Mouse (Mus musculus) kidney, postnatal 0 days (tissue): ENCODE measurements around the gene Kifc1. TPM values are rescaled to one million over a fixed set of nuclear protein-coding genes. Genes with fewer than 3 reads are reported as not detected.
"Not testable (repeated sequence)": the region's sequence is repeated elsewhere in the genome, so short reads cannot be mapped to it uniquely, and the experiment has no call there.

Source experiments
- ATAC-seq: fragments of 200-750 bp; cut with Nextera tagmentation; replicated peaks from 2 replicates; pipeline ENCODE4 v1.8.0; 2017; ENCODE audit warnings: low read depth, moderate number of reproducible peaks, moderate TSS enrichment, moderate library complexity; ENCODE audit not compliant: low FRiP score
- DNase-seq: peaks from one replicate; pipeline ENCODE4 v3.0.0-alpha.2; 2016; ENCODE audit warnings: low spot score
- H3K27ac ChIP-seq: fragments of 300-500 bp; sonication (generic); 2 replicates; pipeline ENCODE4 v1.5.1; 2014; ENCODE audit warnings: mild to moderate bottlenecking
- H3K27me3 ChIP-seq: fragments of 300-500 bp; sonication (generic); 2 replicates; pipeline ENCODE4 v1.6.1; 2014; ENCODE audit warnings: low read length, mixed read lengths; ENCODE audit not compliant: insufficient read depth
- H3K36me3 ChIP-seq: fragments of 300-500 bp; sonication (generic); 2 replicates; pipeline ENCODE4 v1.6.1; 2014; ENCODE audit warnings: low read length, mixed read lengths; ENCODE audit not compliant: insufficient read depth
- H3K4me1 ChIP-seq: fragments of 300-500 bp; sonication (generic); replicated peaks from 2 replicates; pipeline ENCODE4 v1.6.1; 2014; ENCODE audit warnings: antibody characterized with exemption, low read length, mixed read lengths; ENCODE audit not compliant: insufficient read depth
- H3K4me2 ChIP-seq: fragments of 300-500 bp; sonication (generic); 2 replicates; pipeline ENCODE4 v1.6.1; 2014; ENCODE audit warnings: mild to moderate bottlenecking, low read length, moderate library complexity, mixed read lengths
- H3K4me3 ChIP-seq: fragments of 300-500 bp; sonication (generic); replicated peaks from 2 replicates; pipeline ENCODE4 v1.5.1; 2014; ENCODE audit warnings: low read depth, low read length
- H3K9ac ChIP-seq: fragments of 300-500 bp; sonication (generic); 2 replicates; pipeline ENCODE4 v1.6.1; 2014; ENCODE audit warnings: low read depth, low read length
- H3K9me3 ChIP-seq: fragments of 300-500 bp; sonication (generic); replicated peaks from 2 replicates; pipeline ENCODE4 v1.6.1; 2016; ENCODE audit warnings: low read length, inconsistent platforms, mixed read lengths
- CTCF ChIP-seq: IDR thresholded peaks from 2 replicates; pipeline ENCODE4 v1.5.1; 2016; ENCODE audit warnings: antibody characterized with exemption, low read depth, mild to moderate bottlenecking, moderate library complexity
- WGBS: fragments of 180-500 bp; shearing (Covaris S2); extraction: QIAGEN DNeasy Blood & Tissue Kit; methylation state at CpG from one replicate; pipeline ENCODE4 v1.1.7; 2014; 5-methylcytosine and 5-hydroxymethylcytosine counted together
- polyA plus RNA-seq: library from polyadenylated mRNA; unstranded; fragments of >200 nt; fragmentation: Nextera tagmentation; extraction: Ambion mirVana; gene quantifications from 2 replicates; pipeline ENCODE4 v1.2.1, GENCODE M21; 2015

Gene Kifc1
- polyA plus RNA-seq, 1 experiment from 2014 or later, result 3.4 TPM

- H3K9ac ChIP-seq, H3K4me3 ChIP-seq, ATAC-seq, H3K4me2 ChIP-seq, H3K27me3 ChIP-seq, H3K36me3 ChIP-seq, H3K27ac ChIP-seq, H3K9me3 ChIP-seq, H3K4me1 ChIP-seq: not testable (repeated sequence)
- TF ChIP-seq CTCF, result peak; percentile 44; the same call in 1 of the 2 replicates
- peak; percentile 15 for DNase-seq
- 83% methylated on average over 5 of the region's 5 CpGs for WGBS
These were observed 14.7 kb downstream of the Kifc1 start for GRCm38 (mm10) chr17:33875797-33876196.

GRCm38 (mm10) chr17:33874411-33874810, 16.1 kb downstream of the Kifc1 start:
- no peak overlapping the region for H3K27ac ChIP-seq
- DNase-seq (no peak), ATAC-seq (no peak)
- H3K4me1 ChIP-seq, result no peaks in the 10 kb centered on the region
- H3K36me3 ChIP-seq, result 0 out of 2 replicates have a peak, but pooled peaks cover 3% of the 10 kb centered on the region
- 89% methylated on average over 8 of the region's 11 CpGs for WGBS
- no peaks in the 10 kb centered on the region for H3K9me3 ChIP-seq
- H3K4me2 ChIP-seq, result no peak overlapping the region
- no peak overlapping the region for H3K9ac ChIP-seq
- H3K27me3 ChIP-seq, result no peaks in the 10 kb centered on the region
- no peak for TF ChIP-seq CTCF
- no peak overlapping the region for H3K4me3 ChIP-seq

- H3K4me2 ChIP-seq, DNase-seq, H3K27me3 ChIP-seq, H3K9me3 ChIP-seq, H3K9ac ChIP-seq, ATAC-seq, H3K27ac ChIP-seq, H3K4me1 ChIP-seq, H3K36me3 ChIP-seq, H3K4me3 ChIP-seq: not testable (repeated sequence)
- 79% methylated on average over 4 of the region's 12 CpGs for WGBS
These were observed 16.9 kb downstream of the Kifc1 start, which contains the start of gene Gm7029 for GRCm38 (mm10) chr17:33873537-33873936. TSS of gene Gm7029 (plus strand) at chr17:33873837.

DNA sequence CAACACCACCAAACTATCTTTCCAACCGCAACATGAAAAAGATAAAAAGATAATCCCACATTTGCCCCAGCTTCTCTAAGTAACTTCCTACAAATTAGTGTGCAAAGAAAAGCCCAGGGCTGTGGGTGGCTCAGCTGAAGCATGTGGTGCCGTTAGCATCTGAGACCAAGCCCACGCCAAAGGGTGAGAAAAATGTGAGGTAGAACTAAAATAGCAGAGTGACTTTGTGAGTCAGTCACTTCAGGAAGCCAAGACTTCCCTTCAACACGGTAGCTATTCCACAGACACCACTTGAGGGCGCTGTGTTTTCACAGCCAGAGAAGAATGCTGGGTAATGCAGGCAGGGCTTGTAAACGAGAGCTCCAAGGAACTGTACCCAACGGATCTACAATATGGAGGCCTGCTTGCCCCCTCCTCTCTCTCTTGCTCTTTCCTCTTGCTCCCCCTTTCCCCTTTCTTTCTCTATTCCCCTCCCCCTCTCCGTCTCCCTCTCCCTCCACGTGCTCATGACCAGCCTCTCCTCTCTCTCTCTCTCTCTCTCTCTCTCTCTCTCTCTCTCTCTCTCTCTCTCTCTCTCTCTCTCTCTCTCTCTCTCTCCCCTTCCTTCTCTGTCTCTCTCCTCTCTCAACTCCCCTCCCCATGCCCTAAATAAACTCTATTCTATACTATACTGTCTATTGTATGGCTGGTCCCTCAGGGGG, 25.0 kb downstream of the Kifc1 start:
- 42% methylated on average over 9 of the region's 9 CpGs for WGBS
- H3K9ac ChIP-seq, result no peak overlapping the region
- H3K4me3 ChIP-seq, result no peak overlapping the region
- H3K9me3 ChIP-seq, result no peaks in the 10 kb centered on the region
- TF ChIP-seq CTCF, result peak; percentile 66
- no peak overlapping the region for H3K4me2 ChIP-seq
- H3K27ac ChIP-seq, result no peak overlapping the region
- no peaks in the 10 kb centered on the region for H3K4me1 ChIP-seq
- H3K27me3 ChIP-seq, result no peaks in the 10 kb centered on the region
- ATAC-seq (no peak), DNase-seq (peak; percentile 55)
- H3K36me3 ChIP-seq, result no peaks in the 10 kb centered on the region

DNA sequence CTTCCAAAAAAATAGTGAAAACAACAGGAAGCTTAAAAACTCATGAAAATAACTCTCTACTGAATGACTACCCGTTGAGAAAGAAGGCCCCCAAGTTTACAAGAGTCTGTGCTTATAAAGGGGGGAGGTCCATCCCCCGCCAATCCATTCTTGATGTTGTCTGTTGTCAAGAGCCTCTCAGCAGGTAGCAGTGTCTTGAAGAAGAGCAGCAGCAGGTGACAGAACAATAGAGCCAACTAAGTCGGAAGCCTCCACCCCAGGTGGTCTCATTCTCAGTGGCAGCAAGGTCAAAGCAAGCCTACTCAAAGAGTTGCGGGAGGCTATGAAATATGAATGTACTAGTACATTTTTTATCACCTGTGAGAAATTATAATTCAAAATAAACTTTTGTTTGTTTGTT, 32.6 kb downstream of the Kifc1 start:
- Histone ChIP-seq H3K9ac (no peak overlapping the region), H3K4me2 (no peak overlapping the region), H3K36me3 (no peaks in the 10 kb centered on the region), H3K27ac (no peak overlapping the region), H3K27me3 (no peaks in the 10 kb centered on the region), H3K4me1 (no peaks in the 10 kb centered on the region), H3K9me3 (no peaks in the 10 kb centered on the region), H3K4me3 (no peak overlapping the region)
- WGBS, result 82% methylated on average over 4 of the region's 4 CpGs
- no peak for TF ChIP-seq CTCF
- no peak for DNase-seq
- ATAC-seq, result no peak

- no peaks in the 10 kb centered on the region for H3K4me1 ChIP-seq
- WGBS, result 57% methylated on average over 1 of the region's 1 CpGs
- H3K9me3 ChIP-seq, result no peaks in the 10 kb centered on the region
- H3K27ac ChIP-seq, result no peak overlapping the region
- H3K27me3 ChIP-seq, result no peaks in the 10 kb centered on the region
- no peak overlapping the region for H3K4me2 ChIP-seq
- ATAC-seq, result no peak
- no peak overlapping the region for H3K4me3 ChIP-seq
- no peak for TF ChIP-seq CTCF
- H3K36me3 ChIP-seq, result peaks cover 6% of the 10 kb centered on the region
- H3K9ac ChIP-seq, result no peak overlapping the region
- no peak for DNase-seq
These were observed 39.1 kb downstream of the Kifc1 start for GRCm38 (mm10) chr17:33851331-33851730.

DNA sequence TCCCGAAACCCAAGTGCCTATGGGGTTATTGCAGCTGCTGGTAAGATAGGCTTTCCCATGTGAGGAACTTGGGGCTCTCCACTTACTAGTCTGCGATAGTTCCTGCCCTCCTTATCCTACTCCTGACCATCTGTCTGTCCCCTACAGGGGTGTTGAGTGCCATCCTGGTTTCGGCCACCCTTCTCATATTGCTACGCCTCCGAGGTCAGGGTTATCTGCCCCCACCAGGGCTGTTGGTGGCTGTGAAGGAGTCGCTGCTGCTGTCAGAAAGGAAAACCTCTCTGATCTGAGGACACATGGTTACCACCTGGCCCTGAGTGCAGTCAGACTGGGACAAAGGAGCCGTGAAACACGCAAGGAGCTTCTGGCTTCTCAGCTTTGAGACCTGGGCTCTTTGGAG, 42.3 kb downstream of the Kifc1 start:
- DNase-seq (no peak), ATAC-seq (no peak)
- Histone ChIP-seq H3K9ac (no peak overlapping the region), H3K9me3 (no peaks in the 10 kb centered on the region), H3K4me3 (no peak overlapping the region), H3K27ac (no peak overlapping the region), H3K4me1 (no peaks in the 10 kb centered on the region; the same call in 1 of the 2 replicates), H3K27me3 (no peaks in the 10 kb centered on the region), H3K36me3 (peaks cover 6% of the 10 kb centered on the region), H3K4me2 (no peak overlapping the region)
- WGBS, result 73% methylated on average over 8 of the region's 8 CpGs
- TF ChIP-seq CTCF, result no peak
